Mouse (Mus musculus) MEL (cell line): ENCODE results near the gene Ddx58. TPM values are rescaled to one million over a fixed set of nuclear protein-coding genes. Genes with fewer than 3 reads are reported as not detected.
A peak's percentile ranks its signal among the peaks of the same experiment; 100 is the strongest.

Experiments
- DNase-seq: peaks from one replicate; pipeline ENCODE4 v3.0.0; 2011; ENCODE audit warnings: low read depth, low spot score
- H3K27ac ChIP-seq: 2 replicates; pipeline ENCODE4 v1.5.1; 2012; ENCODE audit warnings: low read depth, mild to moderate bottlenecking, control low read depth, low read length, moderate library complexity; ENCODE audit not compliant: control insufficient read depth
- H3K27me3 ChIP-seq, 2 experiments: fragments of 150-350 bp in 1 of 2; sonication (generic) in 1 of 2; 2 replicates each; pipeline ENCODE4 v1.6.1; 2012; ENCODE audit warnings: low read length in 2 of 2, mild to moderate bottlenecking in 2 of 2, improper control_type of control experiment in 1 of 2, moderate library complexity in 1 of 2; ENCODE audit not compliant: insufficient read depth in 2 of 2, control insufficient read depth in 1 of 2
- H3K36me3 ChIP-seq, 2 experiments: 2 replicates each; pipeline ENCODE4 v1.6.1; 2012 to 2014; ENCODE audit warnings: low read length in 2 of 2, improper control_type of control experiment in 1 of 2, inconsistent platforms in 1 of 2, mild to moderate bottlenecking in 1 of 2; ENCODE audit not compliant: insufficient read depth in 2 of 2, control insufficient read depth in 1 of 2
- H3K4me1 ChIP-seq, 2 experiments: fragments of 150-350 bp in 1 of 2; sonication (generic) in 1 of 2; 2 replicates each; pipeline ENCODE4 v1.6.1; 2012; ENCODE audit warnings: low read length in 2 of 2, improper control_type of control experiment in 1 of 2, mild to moderate bottlenecking in 1 of 2; ENCODE audit not compliant: insufficient read depth in 2 of 2, control insufficient read depth in 1 of 2
- H3K4me3 ChIP-seq, 2 experiments: fragments of 150-350 bp in 1 of 2; sonication (generic) in 1 of 2; 2 replicates each; pipeline ENCODE4 v1.5.1; 2012; ENCODE audit warnings: low read depth in 2 of 2, low read length in 2 of 2, mild to moderate bottlenecking in 2 of 2, moderate library complexity in 2 of 2, control low read depth in 1 of 2, improper control_type of control experiment in 1 of 2; ENCODE audit not compliant: control insufficient read depth in 1 of 2, insufficient read depth in 1 of 2
- H3K79me2 ChIP-seq: 2 replicates; pipeline ENCODE4 v1.6.1; 2012; ENCODE audit warnings: mild to moderate bottlenecking, low read length, moderate library complexity; ENCODE audit not compliant: control insufficient read depth, poor library complexity, insufficient read depth
- H3K9ac ChIP-seq: 2 replicates; pipeline ENCODE4 v1.6.1; 2012; ENCODE audit warnings: low read depth, mild to moderate bottlenecking, control low read depth, low read length, moderate library complexity; ENCODE audit not compliant: control insufficient read depth, poor library complexity, severe bottlenecking
- H3K9me3 ChIP-seq: fragments of 150-350 bp; sonication (generic); replicated peaks from 2 replicates; pipeline ENCODE4 v1.6.1; 2012; ENCODE audit warnings: mild to moderate bottlenecking, low read length, improper control_type of control experiment, moderate library complexity; ENCODE audit not compliant: insufficient read depth
- E2F4 ChIP-seq: IDR thresholded peaks from 2 replicates; pipeline ENCODE4 v1.6.1; 2011; ENCODE audit warnings: low read depth, low read length, improper control_type of control experiment, borderline replicate concordance
- ELF1 ChIP-seq: IDR thresholded peaks from 2 replicates; pipeline ENCODE4 v1.6.1; 2014; ENCODE audit warnings: low read depth, mild to moderate bottlenecking, inconsistent platforms, low read length, improper control_type of control experiment, moderate library complexity
- ETS1 ChIP-seq: IDR thresholded peaks from 2 replicates; pipeline ENCODE4 v1.6.1; 2012; ENCODE audit warnings: low read depth, mild to moderate bottlenecking, inconsistent platforms, low read length, improper control_type of control experiment, moderate library complexity
- GABPA ChIP-seq: IDR thresholded peaks from 2 replicates; pipeline ENCODE4 v1.6.1; 2012; ENCODE audit warnings: low read depth, mild to moderate bottlenecking, inconsistent platforms, low read length, improper control_type of control experiment, moderate library complexity
- HCFC1 ChIP-seq: IDR thresholded peaks from 2 replicates; pipeline ENCODE4 v1.6.1; 2012; ENCODE audit warnings: low read depth, mild to moderate bottlenecking, inconsistent platforms, low read length, improper control_type of control experiment, moderate library complexity
- JUND ChIP-seq: IDR thresholded peaks from 2 replicates; pipeline ENCODE4 v1.6.1; 2011; ENCODE audit warnings: low read depth, mild to moderate bottlenecking, improper control_type of control experiment, low read length
- MEF2A ChIP-seq: IDR thresholded peaks from 2 replicates; pipeline ENCODE4 v1.6.1; 2014; ENCODE audit warnings: low read depth, mild to moderate bottlenecking, inconsistent platforms, low read length, improper control_type of control experiment; ENCODE audit not compliant: poor library complexity, insufficient replicate concordance, severe bottlenecking; ENCODE audit errors: extremely low read depth
- MYB ChIP-seq: IDR thresholded peaks from 2 replicates; pipeline ENCODE4 v1.6.1; 2011; ENCODE audit warnings: mild to moderate bottlenecking, low read depth, low read length, improper control_type of control experiment
- MYC ChIP-seq: IDR thresholded peaks from 2 replicates; pipeline ENCODE4 v1.6.1; 2011; ENCODE audit warnings: low read depth, mild to moderate bottlenecking, low read length, improper control_type of control experiment, moderate library complexity
- NRF1 ChIP-seq: IDR thresholded peaks from 2 replicates; pipeline ENCODE4 v1.6.1; 2014; ENCODE audit warnings: low read depth, mild to moderate bottlenecking, inconsistent platforms, low read length, improper control_type of control experiment, moderate library complexity; ENCODE audit not compliant: poor library complexity, insufficient read depth, severe bottlenecking
- RCOR1 ChIP-seq: IDR thresholded peaks from 2 replicates; pipeline ENCODE4 v1.6.1; 2012; ENCODE audit warnings: low read depth, mild to moderate bottlenecking, inconsistent platforms, low read length, improper control_type of control experiment
- TAL1 ChIP-seq: IDR thresholded peaks from 2 replicates; pipeline ENCODE4 v1.6.1; 2012; ENCODE audit warnings: mild to moderate bottlenecking, inconsistent platforms, low read length, moderate library complexity, mixed read lengths
- TBP ChIP-seq: IDR thresholded peaks from 2 replicates; pipeline ENCODE4 v1.8.0; 2011; ENCODE audit warnings: low read depth, low read length, improper control_type of control experiment
- UBTF ChIP-seq: IDR thresholded peaks from 2 replicates; pipeline ENCODE4 v1.6.1; 2012; ENCODE audit warnings: low read depth, mild to moderate bottlenecking, inconsistent platforms, low read length, improper control_type of control experiment, moderate library complexity, borderline replicate concordance; ENCODE audit not compliant: insufficient read depth
- USF2 ChIP-seq, 2 experiments: IDR thresholded peaks; 2 replicates each; pipeline ENCODE4 v1.6.1; 2011 to 2012; ENCODE audit warnings: improper control_type of control experiment in 2 of 2, low read length in 2 of 2, borderline replicate concordance in 1 of 2, inconsistent platforms in 1 of 2, low read depth in 1 of 2, mild to moderate bottlenecking in 1 of 2; ENCODE audit not compliant: insufficient read depth in 1 of 2
- ZNF384 ChIP-seq: IDR thresholded peaks from 2 replicates; pipeline ENCODE4 v1.6.1; 2012; ENCODE audit warnings: low read depth, mild to moderate bottlenecking, inconsistent platforms, low read length, improper control_type of control experiment
- polyA plus RNA-seq, 2 experiments: library from polyadenylated mRNA; stranded (reverse) in 1 of 2; unstranded in 1 of 2; fragments of >175 nt in 1 of 2; fragments of >200 nt in 1 of 2; gene quantifications; 2 replicates each; pipeline versions ENCODE4 v1.2.1 to v1.2.4; 2012; ENCODE audit warnings: low replicate concordance in 2 of 2, low read depth in 1 of 2; ENCODE audit not compliant: insufficient read length in 2 of 2, insufficient read depth in 1 of 2, missing spikeins in 1 of 2
- total RNA-seq: library from RNA; depleted of rRNA; stranded (reverse); fragments of 300-350 nt; gene quantifications from 2 replicates; pipeline ENCODE4 v1.2.3, GENCODE M21; 2012

The Ddx58 gene
- total and polyA plus RNA-seq, 3 experiments, result 0.58 to 1.0 TPM; not detected in 1

DNA sequence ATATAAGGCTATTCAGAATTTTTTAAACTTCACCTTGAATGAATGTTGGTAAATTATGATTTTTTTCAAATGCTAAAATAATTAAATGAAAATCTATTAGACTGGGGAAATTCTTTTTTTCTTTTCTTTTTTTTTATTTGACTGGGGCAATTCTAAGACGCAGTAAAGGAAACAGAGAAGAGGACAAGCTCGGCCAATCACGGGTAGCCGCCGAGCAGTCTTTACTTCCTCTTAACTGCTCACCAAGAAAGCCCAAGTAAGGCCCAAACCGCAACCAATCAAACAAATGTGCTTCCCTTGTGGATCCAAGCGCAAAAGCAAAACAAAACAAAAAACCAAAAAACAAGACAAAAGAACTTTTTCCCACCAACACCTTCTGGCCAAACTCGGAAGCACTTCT lies 4.4 kb upstream of the Ddx58 start:
- Histone ChIP-seq H3K36me3 (peaks cover 0 to 10% of the 10 kb centered on the region in 2 experiments; a peak in 2 of 4 replicates), H3K27ac (peak overlapping the region; percentile 59), H3K4me1 (peaks cover 0 to 6% of the 10 kb centered on the region in 2 experiments; a peak in 2 of 4 replicates), H3K9ac (peak overlapping the region; percentile 75), H3K27me3 (no peaks in the 10 kb centered on the region), H3K9me3 (no peaks in the 10 kb centered on the region), H3K4me3 (peak overlapping the region; percentile 16 to 52; a peak in 3 of 4 replicates), H3K79me2 (no peaks in the 10 kb centered on the region)
- peak; percentile 84 for DNase-seq
- TF ChIP-seq TBP (0 out of 2 replicates have a peak, but pooled peaks have one; percentile 28), RCOR1 (no peak), ZNF384 (peak; percentile 69; the same call in 1 of the 2 replicates), UBTF (no peak), E2F4 (no peak), USF2 (IDR thresholded peaks at IDR 0.05; ENCODE audit: borderline replicate concordance in 1 of 2, insufficient read depth in 1 of 2, low read depth in 1 of 2, low read length in 2 of 2) (no peak), TAL1 (no peak), HCFC1 (no peak), MYC (no peak), JUND (no peak), MYB (no peak), ETS1 (no peak), MEF2A (no peak), GABPA (no peak), NRF1 (no peak), ELF1 (0 out of 2 replicates have a peak, but pooled peaks have one; percentile 12)

DNA sequence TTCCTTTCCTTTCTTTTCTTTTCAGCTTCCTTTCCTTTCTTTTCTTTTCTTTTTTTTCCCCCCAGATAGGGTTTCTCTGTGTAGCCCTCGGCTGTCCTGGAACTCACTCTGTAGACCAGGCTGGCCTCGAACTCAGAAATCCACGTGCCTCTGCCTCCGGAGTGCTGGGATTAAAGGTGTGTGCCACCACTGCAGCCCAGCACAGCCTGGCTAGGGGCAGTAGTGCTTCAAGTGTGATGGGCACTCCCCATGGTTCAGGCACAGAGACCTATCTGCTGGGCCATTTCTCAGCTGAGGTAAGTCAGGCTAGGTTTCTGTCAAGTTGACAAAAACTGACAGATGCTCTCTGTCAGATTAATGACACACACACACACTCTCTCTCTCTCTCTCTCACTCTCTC lies 3.4 kb upstream of the Ddx58 start:
- no peak overlapping the region for H3K27ac ChIP-seq
- DNase-seq, result no peak
- no peak overlapping the region for H3K9ac ChIP-seq
- H3K79me2 ChIP-seq, result no peaks in the 10 kb centered on the region
- no peaks in the 10 kb centered on the region for H3K9me3 ChIP-seq
- H3K27me3 ChIP-seq, result no peaks in the 10 kb centered on the region
- H3K36me3 ChIP-seq, result peaks cover 0 to 10% of the 10 kb centered on the region in 2 experiments; a peak in 2 of 4 replicates
- TF ChIP-seq TBP, result no peak
- TF ChIP-seq GABPA, result no peak
- H3K4me1 ChIP-seq, result peaks cover 0 to 6% of the 10 kb centered on the region in 2 experiments; a peak in 2 of 4 replicates
- no peak overlapping the region for H3K4me3 ChIP-seq
